Mouse (Mus musculus) cerebellum, postnatal 10 days (tissue): ENCODE data around the gene 4930442H23Rik.
"Not testable (repeated sequence)": the region's sequence is repeated elsewhere in the genome, so short reads cannot be mapped to it uniquely, and the experiment has no call there.

Experiments
- DNase-seq, 2 experiments: peaks; one replicate each; pipeline ENCODE4 v3.0.0; 2021; ENCODE audit warnings: mixed read lengths in 2 of 2

Gene 4930442H23Rik

GRCm38 (mm10) chr10:81197305-81197704 is 13.7 kb upstream of the 4930442H23Rik start:
- no peak for DNase-seq

GRCm38 (mm10) chr10:81196470-81197065 is 12.9 kb upstream of the 4930442H23Rik start:
- DNase-seq = no peak

- DNase-seq = no peak
Observed at GRCm38 (mm10) chr10:81195300-81195699, 11.7 kb upstream of the 4930442H23Rik start.

GRCm38 (mm10) chr10:81193991-81194774 is 10.5 kb upstream of the 4930442H23Rik start:
- peak; percentile 63 to 75 for DNase-seq

- DNase-seq = peak; percentile 64 to 71
Observed at GRCm38 (mm10) chr10:81192968-81193501, 9.4 kb upstream of the 4930442H23Rik start.

GRCm38 (mm10) chr10:81192270-81192967 is 8.8 kb upstream of the 4930442H23Rik start:
- DNase-seq = peak; percentile 88 to 91

- DNase-seq = no peak
Observed at GRCm38 (mm10) chr10:81191342-81191982, 7.8 kb upstream of the 4930442H23Rik start.

GRCm38 (mm10) chr10:81190912-81191321 is 7.3 kb upstream of the 4930442H23Rik start:
- no peak for DNase-seq

GRCm38 (mm10) chr10:81190236-81190911 is 6.7 kb upstream of the 4930442H23Rik start:
- DNase-seq = peak; percentile 56 to 71

GRCm38 (mm10) chr10:81189821-81190220 is 6.2 kb upstream of the 4930442H23Rik start:
- no peak for DNase-seq

GRCm38 (mm10) chr10:81187161-81187560 is 3.5 kb upstream of the 4930442H23Rik start:
- DNase-seq = no peak

- DNase-seq = no peak
Observed at GRCm38 (mm10) chr10:81184765-81185164, 1.1 kb upstream of the 4930442H23Rik start.

GRCm38 (mm10) chr10:81182336-81183333 is 1.0 kb downstream of the 4930442H23Rik start, which contains the start of gene Dapk3:
Gene Dapk3 (plus strand): TSS chr10:81183005.
- DNase-seq = peak; percentile 98

- DNase-seq = not testable (repeated sequence)
Observed at GRCm38 (mm10) chr10:81181860-81182259, 1.8 kb downstream of the 4930442H23Rik start.

- DNase-seq = no peak
Observed at GRCm38 (mm10) chr10:81180946-81181345, 2.7 kb downstream of the 4930442H23Rik start.

GRCm38 (mm10) chr10:81179451-81180342 is 4.0 kb downstream of the 4930442H23Rik start:
- peak in 1 of 2 experiments; percentile 30 for DNase-seq

GRCm38 (mm10) chr10:81178927-81179326 is 4.7 kb downstream of the 4930442H23Rik start:
- DNase-seq = no peak

- DNase-seq = no peak
Observed at GRCm38 (mm10) chr10:81177958-81178712, 5.5 kb downstream of the 4930442H23Rik start.

- peak; percentile 70 to 75 for DNase-seq
Observed at GRCm38 (mm10) chr10:81177491-81177925, 6.1 kb downstream of the 4930442H23Rik start.
